8 mouse cellular contexts compared by ENCODE assay signal in genomic region chr8:125996980-125997379, GRCm38 (mm10). TPM values are rescaled to one million over a fixed set of nuclear protein-coding genes. Genes with fewer than 3 reads are reported as not detected.
DNase-seq lines count a peak whose midpoint lies in the region; ATAC-seq and TF ChIP-seq lines count a peak whose summit lies in the region.
"Had no signal": no experiment of that assay in that cellular context is flagged by ENCODE, and none has a peak within 500 bp of the region (broad histone marks: within the 10 kb centered on the region; RNA-seq: fewer than 3 reads in every experiment).

No protein-coding gene starts in this region.

- H3K4me3 ChIP-seq in limb, embryonic 12.5 days (replicated peaks) = peak overlapping the region; percentile 66; the same call in 1 of the 2 replicates
- no peak overlapping the region for H3K4me3 ChIP-seq in liver, postnatal 0 days (ENCODE audit: low read depth, low read length)

- 32% methylated on average over 6 of the region's 6 CpGs for WGBS in limb, embryonic 12.5 days
- 31% methylated on average over 6 of the region's 6 CpGs for WGBS in liver, postnatal 0 days (ENCODE audit: insufficient replicate concordance)

- no peak for TF ChIP-seq CTCF in liver, postnatal 0 days (IDR thresholded peaks at IDR 0.05; ENCODE audit: low read depth)

- TF ChIP-seq EP300 in liver, postnatal 0 days (IDR thresholded peaks at IDR 0.05; ENCODE audit: low read depth) = no peak

- peaks cover 62% of the 10 kb centered on the region for H3K27me3 ChIP-seq in limb, embryonic 12.5 days
- peaks cover 35% of the 10 kb centered on the region for H3K27me3 ChIP-seq in liver, postnatal 0 days (ENCODE audit: insufficient read depth, low read length)

- H3K4me2 ChIP-seq in limb, embryonic 12.5 days = peak overlapping the region; percentile 90
- no peak overlapping the region for H3K4me2 ChIP-seq in liver, postnatal 0 days (ENCODE audit: low read depth, low read length)

- no peaks in the 10 kb centered on the region for H3K36me3 ChIP-seq in limb, embryonic 12.5 days
- H3K36me3 ChIP-seq in liver, postnatal 0 days (replicated peaks; ENCODE audit: insufficient read depth, low read length) = no peaks in the 10 kb centered on the region
- H3K36me3 ChIP-seq: midbrain, embryonic 12.5 days had no signal

- H3K9ac ChIP-seq in limb, embryonic 12.5 days (replicated peaks) = no peak overlapping the region
- no peak overlapping the region for H3K9ac ChIP-seq in liver, postnatal 0 days (replicated peaks)
- H3K9ac ChIP-seq: midbrain, embryonic 12.5 days had no signal

- peak; percentile 44 to 50 for DNase-seq in urinary bladder, postnatal 36 days (ENCODE audit: low spot score in 2 of 2)
- DNase-seq in urinary bladder, adult 2 months (ENCODE audit: low spot score) = no peak
- DNase-seq in forelimb bud, embryonic 11.5 days (ENCODE audit: low read depth, low spot score) = peak; percentile 8
- no peak for DNase-seq in thymus, postnatal 25 days
- no peak for DNase-seq in liver, postnatal 0 days
- DNase-seq in adrenal gland, postnatal 25 days = no peak

- H3K9me3 ChIP-seq in limb, embryonic 12.5 days = no peaks in the 10 kb centered on the region
- H3K9me3 ChIP-seq in liver, postnatal 0 days (ENCODE audit: low read length) = no peaks in the 10 kb centered on the region
- H3K9me3 ChIP-seq: midbrain, embryonic 12.5 days had no signal

- peaks cover 23% of the 10 kb centered on the region for H3K4me1 ChIP-seq in limb, embryonic 12.5 days (replicated peaks)
- H3K4me1 ChIP-seq in liver, postnatal 0 days (ENCODE audit: insufficient read depth) = no peaks in the 10 kb centered on the region

- no peak for ATAC-seq in limb, embryonic 12.5 days (ENCODE audit: insufficient number of reproducible peaks, insufficient read depth, low FRiP score, low TSS enrichment, low read depth)
- ATAC-seq in liver, postnatal 0 days = no peak

- H3K27ac ChIP-seq in limb, embryonic 12.5 days = no peak overlapping the region
- no peak overlapping the region for H3K27ac ChIP-seq in liver, postnatal 0 days (ENCODE audit: low read depth)
- H3K27ac ChIP-seq: midbrain, embryonic 12.5 days had no signal

RNA-seq across cellular contexts. Expression of gene Kcnk1, which starts 2.0 kb away (rescaled TPM):
- 55.4 and 59.8 TPM in 2 replicates for polyA plus RNA-seq in urinary bladder, adult 2 months (2012; rRNA removed)
- 15.0 and 16.6 TPM in 2 replicates for polyA plus RNA-seq in limb, embryonic 12.5 days (2016; fragmentation: Nextera tagmentation; extraction: Ambion mirVana)
- polyA plus RNA-seq in liver, postnatal 0 days (2015; fragmentation: Nextera tagmentation; extraction: Ambion mirVana) = 0.33 and 0.39 TPM in 2 replicates
- total RNA-seq in adrenal gland, postnatal 25 days (2021) = 1.8 TPM in 2 replicates

Comparison
In these comparisons a context has a peak if more than half of its experiments do, and no peak if none do; other contexts are left out.
1. DNase-seq: peak in urinary bladder, postnatal 36 days (2 of 2) and forelimb bud, embryonic 11.5 days (single experiment); none in urinary bladder, adult 2 months (single experiment), thymus, postnatal 25 days (single experiment), liver, postnatal 0 days (single experiment) and adrenal gland, postnatal 25 days (single experiment).
2. RNA of gene Kcnk1, which starts 2.0 kb away (polyA plus RNA-seq): 55.4 to 59.8 TPM in urinary bladder, adult 2 months and 15.0 to 16.6 TPM in limb, embryonic 12.5 days; 0.33 to 0.39 TPM in liver, postnatal 0 days; every median in the first group is over 10 times any median in the second.